Mouse (Mus musculus) adrenal gland, adult 2 months (tissue): ENCODE data around the gene Carmil3. TPM values are rescaled to one million over a fixed set of nuclear protein-coding genes. Genes with fewer than 3 reads are reported as not detected.

Source experiments
- DNase-seq: peaks from one replicate; pipeline ENCODE4 v3.0.0; 2021
- long read RNA-seq: library from polyadenylated mRNA; stranded (forward); transcript quantifications from one replicate; pipeline ENCODE4 v2.0.0, GENCODE M21; 2021
- polyA plus RNA-seq: library from polyadenylated mRNA; depleted of rRNA; stranded (reverse); fragments of >200 nt; gene quantifications from 2 replicates; pipeline ENCODE4 v1.2.3, GENCODE M21; 2012; rRNA removed
- total RNA-seq, 2 experiments: library from RNA; stranded (reverse); gene quantifications; 2 replicates each; pipeline ENCODE4 v1.2.3; 2021

Gene Carmil3
- 1 to 10 TPM; 4.8 to 5.4 TPM for total RNA-seq
- polyA plus RNA-seq: 11.0 and 14.8 TPM in 2 replicates
- long read RNA-seq, partial matches to known transcripts: 1 of 4 reads
- long read RNA-seq, other reads (novel, unspliced or antisense): 3 of 4 reads

DNA sequence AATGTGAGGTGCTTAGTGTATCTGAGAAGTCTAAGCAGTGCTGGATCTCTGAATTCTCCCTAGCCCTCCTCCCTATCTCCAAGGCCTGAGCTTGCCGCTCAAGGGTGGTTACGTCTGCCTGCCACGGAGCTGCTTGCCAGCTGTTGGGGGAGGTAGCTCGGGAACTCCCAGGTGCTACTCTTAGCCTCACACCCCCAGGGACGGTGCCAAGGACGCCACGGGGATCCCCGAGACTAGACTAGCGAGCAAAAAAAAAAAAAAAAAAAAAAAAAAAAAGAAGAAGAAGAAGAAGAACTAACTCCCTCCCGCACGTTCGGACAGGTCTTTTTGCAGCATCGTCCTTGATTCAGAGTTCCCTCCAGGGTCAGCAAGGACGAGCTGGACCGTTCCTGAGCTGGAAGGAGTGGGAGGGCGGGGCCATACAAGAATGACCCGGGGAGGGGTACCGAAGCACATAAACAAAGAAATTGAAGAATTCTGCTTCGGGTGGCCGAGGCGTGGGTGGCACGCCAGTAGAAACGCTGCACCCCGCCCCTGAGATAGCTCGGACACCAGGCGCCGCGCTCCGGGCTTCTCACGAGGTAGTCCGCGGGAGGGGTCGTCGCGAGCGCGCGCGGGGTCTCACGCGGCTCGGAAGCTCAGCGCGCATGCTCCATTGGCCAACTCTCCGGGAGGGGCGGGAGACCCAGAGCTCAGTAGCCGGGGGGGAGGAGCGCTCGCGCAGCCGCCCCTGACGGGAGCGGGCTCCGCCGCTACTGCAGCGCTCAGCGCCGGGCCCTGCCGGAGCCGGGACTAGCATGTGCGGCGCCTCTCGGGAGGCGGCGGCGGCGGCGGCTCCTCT lies at the start of gene Carmil3:
Gene Carmil3 (plus strand): TSS at position 291 of the 841 bp plus-strand sequence.
- peak; percentile 78 for DNase-seq

DNA sequence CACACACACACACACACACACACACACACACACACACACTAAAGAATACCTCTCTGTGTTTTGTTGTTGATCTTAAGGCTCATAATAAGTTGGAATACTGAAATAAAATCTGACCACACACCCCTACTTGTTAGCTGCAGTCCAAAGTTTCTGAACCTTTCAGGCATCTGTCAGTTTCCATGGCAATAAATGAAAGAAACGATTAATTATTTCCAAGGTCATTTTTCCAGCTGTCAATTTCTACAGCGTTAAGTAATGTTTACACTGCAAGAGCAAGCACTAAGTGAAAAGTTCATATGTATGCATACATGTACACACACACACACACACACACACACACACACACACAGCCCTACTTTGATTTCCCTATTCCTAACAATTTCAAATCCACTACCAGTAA lies 32.8 kb upstream of the Carmil3 start:
- DNase-seq: no peak

DNA sequence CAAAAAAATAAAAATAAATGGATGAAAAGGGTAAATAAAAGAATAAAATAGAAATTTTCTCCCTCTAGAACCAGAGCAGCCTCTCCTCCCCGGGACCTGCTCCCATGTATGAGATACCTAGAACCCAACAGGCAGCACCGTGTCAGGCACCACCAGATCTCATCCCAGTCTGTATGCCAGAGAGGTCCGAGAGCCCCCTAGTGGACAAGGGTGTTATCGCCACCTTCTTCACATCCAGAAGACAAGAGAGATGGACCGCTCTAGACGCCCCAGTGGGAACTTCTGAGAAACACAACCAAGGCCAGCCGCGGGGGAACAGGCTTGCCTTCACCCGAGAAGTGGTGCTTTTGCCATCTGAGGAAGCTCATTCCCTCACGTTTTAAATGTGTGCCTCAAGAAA lies 32.2 kb upstream of the Carmil3 start:
- DNase-seq: peak; percentile 72

DNA sequence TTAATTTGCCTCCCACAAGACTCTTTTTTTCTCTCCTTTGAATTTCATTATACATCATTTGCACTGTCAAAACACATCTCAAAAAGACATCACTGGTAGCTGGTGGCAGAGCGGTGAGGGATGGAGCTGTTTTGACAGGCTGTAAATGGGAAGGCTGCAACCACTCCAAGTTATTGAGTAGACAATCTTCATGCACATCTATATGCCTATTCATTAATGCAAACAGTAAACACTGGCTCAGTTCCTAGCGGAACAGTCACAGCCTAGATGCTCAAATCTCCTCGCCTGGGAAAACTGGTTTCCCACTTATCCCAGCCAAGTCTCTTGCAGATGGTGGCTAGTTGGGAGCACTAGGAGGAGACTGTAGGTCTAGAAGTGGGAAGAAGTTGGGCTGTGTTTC lies 31.7 kb upstream of the Carmil3 start:
- no peak for DNase-seq

DNA sequence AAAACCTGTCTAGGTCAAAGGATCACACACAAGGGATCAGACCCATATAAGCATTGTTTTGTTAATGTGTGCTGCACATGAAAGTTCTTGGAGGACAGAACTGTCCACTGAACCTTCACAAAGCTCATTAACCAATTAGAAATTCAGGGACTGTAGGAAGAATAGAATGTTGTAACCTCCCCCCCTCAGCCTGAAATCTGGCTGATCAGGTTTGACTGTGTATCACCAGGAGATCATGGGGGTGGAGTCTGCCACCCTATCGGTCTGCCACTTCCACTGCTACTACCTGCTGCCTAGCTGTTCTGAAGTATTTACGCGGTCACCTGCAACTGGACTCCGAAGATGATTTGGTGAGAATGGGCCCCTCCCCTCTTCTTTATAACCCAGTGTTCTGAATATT lies 30.7 kb upstream of the Carmil3 start:
- DNase-seq: no peak

DNA sequence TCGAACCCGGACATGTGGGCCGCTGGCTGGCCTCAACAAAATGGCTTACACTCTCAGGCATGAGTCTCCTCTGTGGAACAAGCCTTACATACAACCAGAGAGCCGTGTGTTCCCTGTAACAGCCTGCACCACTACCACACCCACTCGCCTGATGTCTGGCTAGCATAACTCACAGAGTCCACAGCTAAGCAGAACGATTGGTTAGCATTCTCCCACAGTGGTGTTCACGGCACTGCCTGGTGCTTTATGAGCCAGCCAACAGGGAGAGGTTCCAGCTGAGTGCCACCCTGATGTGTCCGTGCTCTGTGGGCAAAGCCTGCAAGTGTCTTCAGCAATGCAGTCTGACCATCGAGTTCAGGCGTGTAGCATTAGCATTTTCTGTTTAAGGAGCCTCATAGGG lies 30.2 kb upstream of the Carmil3 start:
- no peak for DNase-seq

DNA sequence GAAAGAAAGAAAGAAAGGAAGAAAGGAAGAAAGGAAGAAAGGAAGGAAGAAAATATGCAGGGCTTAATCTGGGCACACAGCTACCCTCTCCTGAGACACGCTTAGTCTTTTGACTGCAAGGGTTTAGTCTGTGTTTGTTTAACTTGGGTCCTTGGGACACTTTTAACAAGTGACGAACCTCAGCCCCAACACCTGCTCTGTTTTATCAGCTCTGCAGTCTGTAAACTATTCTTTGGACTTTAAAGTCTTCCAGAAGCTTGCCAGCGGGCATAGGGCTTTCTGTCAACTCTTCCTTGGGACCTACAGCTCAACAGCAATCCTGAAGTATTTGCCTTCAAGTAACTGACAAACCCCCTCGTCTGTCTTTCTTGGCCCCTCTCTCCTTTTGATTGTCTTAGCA lies 28.7 kb upstream of the Carmil3 start:
- no peak for DNase-seq

DNA sequence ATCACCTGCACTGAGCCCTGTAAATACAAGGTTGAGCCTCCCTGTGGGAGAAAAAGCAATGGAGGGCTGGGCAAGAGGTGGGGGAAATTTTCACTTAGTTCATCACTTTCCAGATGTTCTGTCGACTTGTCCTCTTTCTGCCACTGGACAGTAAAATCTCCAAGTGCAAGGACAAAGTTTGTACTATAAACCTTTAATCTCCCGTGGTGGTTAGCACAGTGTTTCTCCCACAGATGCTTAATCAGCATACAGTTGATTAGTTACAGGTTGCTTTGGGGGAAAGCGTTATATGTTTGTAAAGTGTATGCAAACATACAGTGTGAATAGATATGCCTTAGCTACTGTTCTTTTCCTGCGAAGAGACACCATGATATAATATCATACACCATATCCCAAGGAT lies 24.0 kb upstream of the Carmil3 start:
- no peak for DNase-seq

DNA sequence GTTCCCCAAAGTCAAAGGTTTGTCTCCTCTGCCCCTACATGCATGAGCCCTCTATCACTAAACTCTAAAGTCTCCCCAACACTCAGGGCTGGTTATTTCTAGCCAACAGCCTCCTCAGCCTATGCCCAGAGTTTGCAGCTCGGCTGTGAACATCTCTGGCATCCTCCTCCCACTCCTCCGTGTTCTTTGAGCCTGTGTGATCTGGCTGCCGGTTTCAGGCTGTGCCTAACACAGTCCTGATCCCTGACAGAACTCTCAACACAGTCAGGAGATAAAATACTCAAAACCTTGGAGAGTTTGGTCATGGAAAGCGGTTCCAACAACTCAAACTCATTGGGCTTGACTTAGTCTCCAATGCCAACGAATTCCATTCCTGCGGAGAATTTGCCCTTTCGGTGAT lies 23.3 kb upstream of the Carmil3 start:
- no peak for DNase-seq

DNA sequence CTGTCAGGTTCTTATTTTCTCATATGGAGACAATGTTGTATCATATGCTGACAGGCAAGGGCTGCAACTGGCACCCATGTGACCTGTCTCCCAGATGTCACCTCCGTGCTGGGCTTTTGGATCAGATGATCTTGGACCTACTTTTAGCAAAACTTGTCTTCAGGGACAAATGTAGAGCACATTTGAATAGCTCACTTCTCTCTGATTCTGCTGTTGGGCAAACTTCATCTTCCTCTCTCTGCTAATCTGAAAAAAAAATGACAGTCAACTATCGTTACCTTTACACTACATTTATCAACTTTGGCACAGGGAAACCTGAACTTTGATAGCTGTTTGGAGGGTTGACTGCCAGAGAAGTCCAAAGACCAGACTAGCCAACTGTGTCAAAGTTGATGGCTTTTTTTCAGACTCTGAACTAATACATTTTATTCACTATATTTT lies 22.1 kb upstream of the Carmil3 start:
- DNase-seq: no peak

DNA sequence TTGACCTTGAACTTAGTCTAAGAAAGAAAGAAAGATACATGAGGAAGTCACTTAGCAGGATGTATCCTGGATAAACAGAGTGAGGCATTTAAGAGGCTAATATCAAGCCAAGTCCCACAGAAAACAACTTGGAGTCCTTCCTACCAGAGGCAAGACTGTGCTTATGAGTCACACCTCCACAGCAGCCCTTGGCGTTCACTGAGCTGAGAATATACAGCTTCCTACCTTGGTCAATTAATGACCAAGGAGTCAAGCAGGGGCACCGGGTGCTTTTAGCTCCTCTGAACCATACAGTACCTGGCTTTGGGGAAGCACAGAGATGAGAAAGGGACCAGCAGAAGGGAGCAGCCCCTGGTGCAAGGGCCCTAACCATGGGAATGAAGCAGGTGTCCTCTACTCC lies 21.4 kb upstream of the Carmil3 start:
- DNase-seq: no peak

DNA sequence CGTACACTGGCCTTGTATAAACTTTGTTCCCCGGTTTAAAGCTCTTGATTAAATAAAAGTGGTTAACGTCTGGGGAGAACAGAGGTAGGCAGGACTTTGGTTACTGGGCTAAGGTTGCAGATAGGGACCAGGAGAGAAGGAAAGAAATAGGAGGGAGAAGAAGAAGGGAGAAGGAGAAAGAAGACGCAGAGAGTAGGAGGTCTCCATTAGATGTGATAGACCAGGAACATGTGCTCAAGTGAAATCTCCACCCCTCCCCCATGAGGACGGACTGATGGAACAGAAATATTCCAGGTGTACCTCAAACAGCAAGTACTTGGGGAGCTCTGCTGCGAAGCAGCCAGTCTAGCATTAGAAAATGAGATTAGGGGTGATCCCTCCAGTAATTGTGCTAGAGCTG lies 20.6 kb upstream of the Carmil3 start:
- DNase-seq: no peak

DNA sequence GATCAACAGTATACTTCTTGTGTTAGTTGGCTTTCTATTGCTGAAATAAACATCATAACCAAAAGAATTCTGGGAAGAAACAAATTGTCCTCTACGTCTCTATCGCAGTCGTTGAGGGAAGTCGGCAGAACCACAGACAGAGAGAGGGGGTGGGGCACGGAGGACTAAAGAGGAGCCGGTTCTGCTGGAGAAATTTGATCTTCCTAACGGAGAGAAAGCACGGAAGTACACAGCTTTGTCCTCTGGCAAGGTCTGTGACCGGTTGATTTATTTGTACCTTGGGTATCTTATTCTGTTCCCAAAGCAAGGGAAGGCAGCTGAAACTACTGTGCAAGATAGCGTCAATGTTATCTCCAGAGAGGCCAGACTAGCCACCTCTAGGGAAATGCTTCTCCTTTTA lies 19.6 kb upstream of the Carmil3 start:
- DNase-seq: no peak

DNA sequence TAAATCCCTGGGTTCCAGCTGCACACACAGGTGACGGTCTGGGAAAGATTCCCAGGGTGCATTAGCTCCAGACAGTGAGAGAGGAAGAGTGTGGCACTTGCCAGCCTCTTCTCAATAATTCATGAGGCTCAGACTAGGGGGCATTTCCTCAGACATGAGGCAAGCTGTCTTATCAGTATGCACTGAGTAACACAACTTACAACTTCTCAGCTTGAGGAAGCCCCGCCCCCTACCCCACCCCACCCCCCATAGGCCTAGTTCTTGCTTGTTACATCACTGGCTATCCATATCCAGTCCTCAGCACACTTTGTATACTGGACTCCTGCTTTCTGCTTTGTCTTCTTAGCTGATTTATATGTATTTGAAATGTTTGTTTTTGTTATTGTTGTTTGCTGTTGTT lies 14.8 kb upstream of the Carmil3 start:
- no peak for DNase-seq

DNA sequence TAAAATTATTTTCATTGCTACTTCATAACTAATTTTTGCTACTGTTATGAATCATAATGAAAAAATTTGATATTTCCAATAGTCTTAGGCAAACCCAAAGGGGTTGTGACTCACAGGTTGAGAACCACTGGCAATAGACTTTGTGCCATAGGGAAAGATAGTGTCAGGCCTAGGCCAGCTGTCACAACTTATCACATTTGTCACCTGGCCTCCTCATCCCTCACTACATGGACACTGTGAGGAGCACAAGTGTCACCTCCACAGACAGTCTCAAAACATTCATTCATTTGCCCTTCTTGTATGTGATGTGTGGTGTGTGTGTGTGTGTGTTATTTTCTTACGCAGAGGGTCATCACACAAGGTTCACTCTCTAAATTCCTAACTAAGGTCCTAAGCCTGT lies 13.0 kb upstream of the Carmil3 start:
- DNase-seq: no peak

DNA sequence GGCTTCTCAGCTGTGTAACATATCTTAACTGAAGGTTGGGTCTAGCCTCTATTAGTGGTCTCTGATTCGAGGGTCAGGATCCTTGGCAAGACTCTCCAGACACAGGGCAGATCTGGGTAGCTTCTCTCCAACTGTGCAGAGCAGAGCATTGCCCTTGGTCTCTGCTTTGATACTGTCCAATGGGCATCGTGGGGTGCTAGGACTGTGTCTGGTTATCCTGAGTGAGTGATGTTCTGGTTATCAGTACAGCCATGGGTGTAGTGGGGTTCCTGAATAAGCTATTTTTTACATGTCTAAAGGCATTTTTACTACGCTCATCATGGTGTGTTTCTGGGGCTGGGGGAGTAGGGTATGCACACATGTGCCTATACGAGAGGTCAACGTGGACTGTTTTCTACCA lies 12.6 kb upstream of the Carmil3 start:
- DNase-seq: no peak

DNA sequence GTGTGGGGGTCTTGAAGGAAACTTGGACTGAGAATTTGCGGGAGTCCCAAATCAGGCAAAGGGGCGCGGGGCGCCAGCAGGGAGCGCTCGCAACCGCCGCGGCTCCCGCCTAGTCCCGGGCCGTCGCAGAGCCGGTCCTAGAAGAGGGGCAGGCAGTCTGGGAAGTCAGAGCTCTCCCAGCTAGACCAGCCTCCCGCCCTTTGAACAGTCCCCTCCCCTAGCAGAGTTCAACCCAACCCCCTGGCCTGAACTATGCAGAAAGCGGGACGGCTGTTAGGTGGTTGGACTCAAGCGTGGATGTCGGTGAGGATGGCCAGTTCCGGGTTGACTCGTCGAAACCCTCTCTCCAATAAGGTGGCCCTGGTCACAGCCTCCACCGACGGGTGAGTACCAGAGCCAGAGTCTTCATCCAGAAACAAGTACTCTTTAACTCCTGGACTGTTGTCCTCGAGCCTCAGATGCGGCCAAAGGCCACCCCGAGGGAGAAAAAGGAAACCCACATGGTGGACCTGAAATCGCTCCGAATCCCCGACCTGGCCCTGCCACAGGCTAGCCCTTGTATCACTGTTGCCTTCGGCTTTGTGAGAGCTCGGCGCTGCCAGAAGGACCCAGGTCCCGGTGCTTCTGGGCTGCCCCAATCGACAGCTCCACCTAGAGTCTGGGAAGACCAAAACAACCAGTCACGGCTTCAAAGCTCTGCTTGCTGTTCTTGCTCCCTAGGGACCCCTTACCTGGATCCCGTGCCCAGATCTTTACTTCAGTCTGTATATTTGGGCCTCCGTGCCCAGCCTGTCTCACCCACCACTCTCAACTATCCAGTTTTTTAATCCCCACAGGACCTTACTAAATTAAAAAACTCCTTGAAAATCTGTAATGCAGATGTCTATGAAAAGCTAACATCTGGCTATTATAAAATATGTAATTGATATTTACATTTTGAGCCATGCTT lies 11.5 kb upstream of the Carmil3 start, which contains the start of gene Dhrs4:
Gene Dhrs4 (plus strand): TSS at position 108 of the 949 bp plus-strand sequence.
- DNase-seq: peak; percentile 89

DNA sequence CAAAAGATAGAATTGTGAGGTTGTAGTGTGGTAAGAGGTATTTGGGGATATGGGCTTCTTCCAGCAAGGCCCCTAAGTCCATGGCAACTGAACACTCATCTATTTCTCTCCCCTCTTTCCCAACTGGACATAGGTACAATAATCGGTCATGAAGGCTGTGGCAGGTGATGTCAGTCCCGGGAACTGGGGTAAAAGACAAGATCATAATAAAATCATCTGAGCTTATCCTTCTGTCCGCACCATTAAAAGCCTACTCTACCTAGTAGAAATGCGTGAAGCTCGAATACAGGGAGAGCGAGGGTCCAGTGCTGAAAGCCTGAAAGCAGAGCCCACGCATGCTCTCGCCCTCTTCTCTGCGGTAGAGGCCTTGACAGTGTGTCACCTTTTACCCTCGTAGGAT lies 10.8 kb upstream of the Carmil3 start:
- no peak for DNase-seq

DNA sequence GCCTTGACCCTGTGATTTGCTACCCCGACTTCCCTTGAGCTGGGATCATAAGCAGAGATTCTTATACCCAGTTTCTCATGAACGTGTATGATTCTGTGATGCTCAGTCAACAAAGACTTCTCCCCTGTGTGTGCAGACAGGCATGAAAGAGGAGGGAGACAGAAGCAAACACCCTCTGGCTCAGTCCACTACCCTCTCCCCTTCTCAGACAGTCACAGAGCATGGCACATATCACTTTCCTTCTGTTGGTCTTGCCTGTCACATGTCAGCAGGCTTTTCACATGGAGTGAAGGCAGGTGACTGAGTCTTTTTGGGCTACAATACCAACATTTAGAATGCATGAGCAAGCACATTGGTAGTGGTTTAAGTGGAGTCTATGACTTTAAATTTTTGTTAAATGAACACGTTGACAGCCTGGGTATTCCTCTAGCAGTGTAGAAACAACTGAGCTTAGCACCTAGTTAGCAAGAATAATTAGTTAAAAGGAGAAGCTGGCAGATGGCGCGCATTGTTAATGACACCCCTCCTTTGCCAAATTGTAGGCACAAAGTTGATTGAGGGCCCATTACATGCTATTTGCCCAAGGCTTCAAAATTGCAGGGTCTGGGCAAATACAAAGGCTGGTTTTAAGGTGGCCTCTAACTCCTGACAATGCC lies 5.9 kb upstream of the Carmil3 start:
- no peak for DNase-seq

DNA sequence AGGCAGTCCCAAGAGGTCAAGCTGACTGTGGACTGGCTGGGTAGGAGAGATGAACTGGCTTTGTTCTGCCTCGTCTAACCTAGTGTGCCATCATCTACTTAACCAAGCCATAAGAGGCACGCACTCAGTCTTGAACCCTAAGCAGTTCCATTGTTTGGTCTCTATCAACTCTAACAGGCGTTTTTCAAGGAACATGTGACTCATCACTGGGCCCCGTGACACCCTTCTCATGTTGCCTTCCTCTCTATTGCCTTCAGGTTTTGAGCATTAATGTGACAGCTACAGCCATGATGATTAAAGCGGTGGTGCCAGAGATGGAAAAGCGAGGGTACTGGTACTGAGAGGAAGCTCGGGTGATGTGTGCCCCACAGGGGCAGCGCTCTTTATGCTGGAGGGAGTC lies 3.6 kb upstream of the Carmil3 start:
- no peak for DNase-seq

DNA sequence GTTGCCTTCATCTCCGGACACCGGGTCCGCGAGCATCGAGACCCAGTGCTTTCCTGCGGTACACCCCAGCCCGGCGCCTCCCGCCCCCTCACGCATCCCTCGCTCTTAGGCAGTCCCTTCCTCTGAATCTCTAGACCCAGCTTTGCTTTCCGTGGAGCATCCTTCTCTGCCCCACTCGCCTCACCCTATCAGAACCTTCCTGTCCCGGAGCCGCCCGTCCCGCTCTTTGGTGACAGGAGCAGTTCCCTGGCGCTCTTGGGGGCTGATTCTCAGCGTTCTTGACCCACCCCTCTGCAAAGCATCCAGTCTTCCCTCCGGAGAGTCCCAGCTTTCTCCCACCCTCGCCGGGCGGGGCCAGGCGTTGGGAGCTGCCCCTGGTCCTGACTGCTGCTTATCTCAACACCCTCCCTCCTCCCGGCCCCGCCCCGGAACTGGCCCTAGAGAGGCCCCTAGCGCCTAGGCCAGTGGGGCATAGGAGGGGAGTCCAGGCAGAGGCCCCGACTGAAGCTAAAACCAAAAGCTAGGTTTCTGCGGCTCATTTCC lies 911 bp downstream of the Carmil3 start:
- peak; percentile 69 for DNase-seq

DNA sequence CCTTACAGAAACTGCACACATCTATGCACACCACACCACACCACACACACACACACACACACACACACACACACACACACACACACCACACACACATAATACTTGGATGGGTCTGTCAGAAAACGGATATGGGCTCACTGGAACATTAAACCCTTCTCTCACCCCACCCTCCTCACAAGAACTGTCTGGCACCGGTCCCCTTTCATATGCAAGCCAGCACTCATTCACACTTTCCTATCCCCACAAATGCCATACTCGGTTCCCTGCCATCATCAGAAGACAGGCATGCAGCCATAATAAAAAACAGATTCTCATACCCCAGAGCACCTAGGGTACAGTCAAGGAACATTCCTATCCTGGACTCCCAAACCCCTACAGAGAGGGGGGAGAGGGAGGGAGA lies 1.7 kb downstream of the Carmil3 start:
- no peak for DNase-seq
